Mouse (Mus musculus): ENCODE measurements around the gene Hlcs. TPM values are rescaled to one million over a fixed set of nuclear protein-coding genes. Genes with fewer than 3 reads are reported as not detected.

Hlcs gene
- polyA plus RNA-seq, 1 experiment from 2014 or later = 7.0 TPM

DNA sequence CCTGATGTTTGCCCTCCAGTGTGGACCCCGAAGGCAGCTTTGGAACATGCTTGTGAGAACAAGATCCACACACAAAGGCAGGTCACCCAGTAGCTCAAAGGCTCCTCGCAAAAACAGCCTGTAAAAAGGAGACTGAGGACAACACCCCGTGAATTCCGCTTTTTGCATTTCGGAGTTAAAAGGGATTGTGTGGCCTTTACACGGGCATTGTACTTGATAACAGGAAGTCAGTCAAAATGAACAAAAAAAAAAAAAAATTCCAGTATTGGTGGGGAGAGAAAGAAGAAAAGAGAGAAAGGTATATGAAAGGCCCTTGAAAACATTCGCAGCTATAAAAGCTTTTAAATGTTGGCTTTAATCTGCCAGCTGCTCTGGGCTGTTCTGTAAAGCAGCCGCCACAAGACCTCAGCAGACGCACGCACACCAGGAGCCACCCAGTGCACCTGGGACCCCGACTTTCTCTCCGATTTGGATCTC is 58.9 kb downstream of the Hlcs start:
- no peak overlapping the region for H3K27ac ChIP-seq (replicated peaks)
- H3K4me3 ChIP-seq (ENCODE audit: low read depth, low read length) = no peak overlapping the region
- H3K36me3 ChIP-seq (ENCODE audit: control insufficient read depth, insufficient read depth, low read length) = no peaks in the 10 kb centered on the region
- no peak for TF ChIP-seq CTCF (IDR thresholded peaks at IDR 0.05; ENCODE audit: low read depth)
- TF ChIP-seq EP300 (optimal IDR thresholded peaks at IDR 0.05) = no peak
- no peak overlapping the region for H3K4me2 ChIP-seq (replicated peaks; ENCODE audit: low read depth)
- ATAC-seq (ENCODE audit: low FRiP score, low TSS enrichment) = no peak
- DNase-seq (ENCODE audit: low spot score) = no peak
- no peaks in the 10 kb centered on the region for H3K4me1 ChIP-seq (replicated peaks; ENCODE audit: control insufficient read depth, insufficient read depth)
- H3K27me3 ChIP-seq (ENCODE audit: control insufficient read depth, insufficient read depth, low read length) = no peaks in the 10 kb centered on the region
- H3K9me3 ChIP-seq (ENCODE audit: control insufficient read depth, low read length) = no peaks in the 10 kb centered on the region
- 68% methylated on average over 12 of the region's 12 CpGs for WGBS
- H3K9ac ChIP-seq (ENCODE audit: low read length) = no peak overlapping the region

- Histone ChIP-seq H3K27me3 (ENCODE audit: control insufficient read depth, insufficient read depth, low read length) (no peaks in the 10 kb centered on the region), H3K9ac (ENCODE audit: low read length) (no peak overlapping the region), H3K4me3 (ENCODE audit: low read depth, low read length) (no peak overlapping the region), H3K36me3 (ENCODE audit: control insufficient read depth, insufficient read depth, low read length) (no peaks in the 10 kb centered on the region), H3K4me2 (replicated peaks; ENCODE audit: low read depth) (no peak overlapping the region), H3K9me3 (ENCODE audit: control insufficient read depth, low read length) (no peaks in the 10 kb centered on the region), H3K4me1 (replicated peaks; ENCODE audit: control insufficient read depth, insufficient read depth) (no peaks in the 10 kb centered on the region), H3K27ac (replicated peaks) (no peak overlapping the region)
- WGBS = 56% methylated on average over 24 of the region's 24 CpGs
- DNase-seq (ENCODE audit: low spot score) = no peak
- no peak for ATAC-seq (ENCODE audit: low FRiP score, low TSS enrichment)
- TF ChIP-seq EP300 (optimal IDR thresholded peaks at IDR 0.05) (no peak), CTCF (IDR thresholded peaks at IDR 0.05; ENCODE audit: low read depth) (no peak)
These were observed 59.5 kb downstream of the Hlcs start for GRCm38 (mm10) chr16:94253671-94254414.

DNA sequence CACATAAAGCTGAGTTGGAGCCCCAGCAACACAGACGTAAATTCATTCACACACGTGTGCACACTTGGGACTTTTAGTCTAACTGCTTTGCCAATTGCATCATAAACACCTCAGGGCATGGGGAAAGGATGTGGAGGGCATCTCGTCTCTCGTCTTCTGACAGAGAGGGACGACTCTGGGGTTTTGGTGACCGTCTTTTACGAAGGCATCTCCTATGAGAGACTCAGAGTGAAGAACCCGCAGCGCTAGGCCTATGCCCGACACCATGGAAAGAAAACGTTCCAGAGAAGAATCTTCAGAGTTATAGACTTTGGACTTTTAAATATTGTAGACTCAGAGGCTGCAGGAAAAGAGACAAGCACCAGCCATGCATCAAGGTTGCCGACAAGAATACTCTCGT is 61.6 kb downstream of the Hlcs start:
- Histone ChIP-seq H3K27ac (replicated peaks) (no peak overlapping the region), H3K4me2 (replicated peaks; ENCODE audit: low read depth) (no peak overlapping the region), H3K9ac (ENCODE audit: low read length) (no peak overlapping the region), H3K36me3 (ENCODE audit: control insufficient read depth, insufficient read depth, low read length) (no peaks in the 10 kb centered on the region), H3K4me3 (ENCODE audit: low read depth, low read length) (no peak overlapping the region), H3K4me1 (replicated peaks; ENCODE audit: control insufficient read depth, insufficient read depth) (no peaks in the 10 kb centered on the region), H3K27me3 (ENCODE audit: control insufficient read depth, insufficient read depth, low read length) (no peaks in the 10 kb centered on the region), H3K9me3 (ENCODE audit: control insufficient read depth, low read length) (no peaks in the 10 kb centered on the region)
- ATAC-seq (ENCODE audit: low FRiP score, low TSS enrichment) (no peak), DNase-seq (ENCODE audit: low spot score) (no peak)
- no peak for TF ChIP-seq CTCF (IDR thresholded peaks at IDR 0.05; ENCODE audit: low read depth)
- no peak for TF ChIP-seq EP300 (optimal IDR thresholded peaks at IDR 0.05)
- WGBS = 91% methylated on average over 13 of the region's 13 CpGs

- no peaks in the 10 kb centered on the region for H3K36me3 ChIP-seq (ENCODE audit: control insufficient read depth, insufficient read depth, low read length)
- no peak overlapping the region for H3K9ac ChIP-seq (ENCODE audit: low read length)
- H3K4me1 ChIP-seq (replicated peaks; ENCODE audit: control insufficient read depth, insufficient read depth) = no peaks in the 10 kb centered on the region
- no peak overlapping the region for H3K27ac ChIP-seq (replicated peaks)
- no peaks in the 10 kb centered on the region for H3K27me3 ChIP-seq (ENCODE audit: control insufficient read depth, insufficient read depth, low read length)
- DNase-seq (ENCODE audit: low spot score) (no peak), ATAC-seq (ENCODE audit: low FRiP score, low TSS enrichment) (no peak)
- peak overlapping the region; percentile 42 for H3K4me2 ChIP-seq (replicated peaks; ENCODE audit: low read depth)
- TF ChIP-seq EP300 (optimal IDR thresholded peaks at IDR 0.05) (no peak), CTCF (IDR thresholded peaks at IDR 0.05; ENCODE audit: low read depth) (no peak)
- H3K4me3 ChIP-seq (ENCODE audit: low read depth, low read length) = no peak overlapping the region
- WGBS = 83% methylated on average over 15 of the region's 15 CpGs
- H3K9me3 ChIP-seq (ENCODE audit: control insufficient read depth, low read length) = no peaks in the 10 kb centered on the region
These were observed 62.6 kb downstream of the Hlcs start for GRCm38 (mm10) chr16:94250640-94251349.

DNA sequence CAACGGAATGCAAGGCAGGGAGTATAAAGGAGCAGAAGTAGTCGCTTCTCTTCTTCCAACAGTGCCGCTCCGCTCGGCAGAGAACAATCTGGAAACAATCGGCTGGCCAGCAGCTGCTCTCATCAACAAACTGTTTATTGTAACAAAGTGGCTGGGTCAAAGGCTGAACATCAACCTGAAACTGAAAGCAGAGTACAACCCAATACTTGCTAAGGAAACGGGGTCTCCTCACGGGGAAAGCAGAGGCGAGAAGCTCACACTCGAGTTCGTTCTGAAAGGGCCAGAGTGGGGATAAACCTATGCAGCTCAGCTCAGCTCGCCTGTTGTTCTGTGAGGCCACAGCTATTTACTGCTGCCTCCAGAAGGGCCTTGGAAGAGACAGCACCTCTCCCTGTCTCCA is 63.2 kb downstream of the Hlcs start:
- H3K4me2 ChIP-seq (replicated peaks; ENCODE audit: low read depth) = peak overlapping the region; percentile 42
- no peaks in the 10 kb centered on the region for H3K4me1 ChIP-seq (replicated peaks; ENCODE audit: control insufficient read depth, insufficient read depth)
- 0 out of 2 replicates have a peak overlapping the region, but pooled peaks have one; percentile 10 for H3K4me3 ChIP-seq (ENCODE audit: low read depth, low read length)
- H3K9ac ChIP-seq (ENCODE audit: low read length) = no peak overlapping the region
- no peak for TF ChIP-seq EP300 (optimal IDR thresholded peaks at IDR 0.05)
- TF ChIP-seq CTCF (IDR thresholded peaks at IDR 0.05; ENCODE audit: low read depth) = no peak
- DNase-seq (ENCODE audit: low spot score) (no peak), ATAC-seq (ENCODE audit: low FRiP score, low TSS enrichment) (no peak)
- H3K9me3 ChIP-seq (ENCODE audit: control insufficient read depth, low read length) = no peaks in the 10 kb centered on the region
- no peaks in the 10 kb centered on the region for H3K36me3 ChIP-seq (ENCODE audit: control insufficient read depth, insufficient read depth, low read length)
- 31% methylated on average over 12 of the region's 12 CpGs for WGBS
- H3K27ac ChIP-seq (replicated peaks) = no peak overlapping the region
- H3K27me3 ChIP-seq (ENCODE audit: control insufficient read depth, insufficient read depth, low read length) = no peaks in the 10 kb centered on the region

- no peaks in the 10 kb centered on the region for H3K4me1 ChIP-seq (replicated peaks; ENCODE audit: control insufficient read depth, insufficient read depth)
- H3K4me2 ChIP-seq (replicated peaks; ENCODE audit: low read depth) = peak overlapping the region; percentile 42
- WGBS = 69% methylated on average over 10 of the region's 10 CpGs
- no peak overlapping the region for H3K9ac ChIP-seq (ENCODE audit: low read length)
- H3K36me3 ChIP-seq (ENCODE audit: control insufficient read depth, insufficient read depth, low read length) = no peaks in the 10 kb centered on the region
- no peak for DNase-seq (ENCODE audit: low spot score)
- H3K27me3 ChIP-seq (ENCODE audit: control insufficient read depth, insufficient read depth, low read length) = no peaks in the 10 kb centered on the region
- no peak overlapping the region for H3K27ac ChIP-seq (replicated peaks)
- ATAC-seq (ENCODE audit: low FRiP score, low TSS enrichment) = no peak
- TF ChIP-seq CTCF (IDR thresholded peaks at IDR 0.05; ENCODE audit: low read depth) (no peak), EP300 (optimal IDR thresholded peaks at IDR 0.05) (no peak)
- H3K9me3 ChIP-seq (ENCODE audit: control insufficient read depth, low read length) = no peaks in the 10 kb centered on the region
- no peak overlapping the region for H3K4me3 ChIP-seq (ENCODE audit: low read depth, low read length)
These were observed 63.7 kb downstream of the Hlcs start for GRCm38 (mm10) chr16:94249666-94250065.
